Mouse (Mus musculus) limb, embryonic 14.5 days (tissue): ENCODE data around the gene Trim16. TPM values are rescaled to one million over a fixed set of nuclear protein-coding genes. Genes with fewer than 3 reads are reported as not detected.

Experiments
- ATAC-seq: fragments of 200-750 bp; cut with Nextera tagmentation; 2 replicates; pipeline ENCODE4 v1.8.0; 2017; ENCODE audit warnings: low read depth, moderate number of reproducible peaks, moderate TSS enrichment; ENCODE audit not compliant: low FRiP score
- DNase-seq: peaks from one replicate; pipeline ENCODE4 v3.0.0-alpha.2; 2015; ENCODE audit warnings: low spot score
- H3K27ac ChIP-seq: fragments of 300-500 bp; sonication (generic); replicated peaks from 2 replicates; pipeline ENCODE4 v1.5.1; 2014; ENCODE audit warnings: low read depth, mild to moderate bottlenecking, low read length, moderate library complexity, mixed read lengths
- H3K27me3 ChIP-seq: fragments of 300-500 bp; sonication (generic); 2 replicates; pipeline ENCODE4 v1.6.1; 2014; ENCODE audit warnings: low read length, mixed read lengths; ENCODE audit not compliant: control insufficient read depth, insufficient read depth
- H3K36me3 ChIP-seq: fragments of 300-500 bp; sonication (generic); 2 replicates; pipeline ENCODE4 v1.6.1; 2014; ENCODE audit warnings: mild to moderate bottlenecking, low read length, moderate library complexity, mixed read lengths; ENCODE audit not compliant: control insufficient read depth, insufficient read depth
- H3K4me1 ChIP-seq: fragments of 300-500 bp; sonication (generic); 2 replicates; pipeline ENCODE4 v1.6.1; 2014; ENCODE audit warnings: antibody characterized with exemption, low read length, mixed read lengths; ENCODE audit not compliant: control insufficient read depth, insufficient read depth
- H3K4me2 ChIP-seq: fragments of 300-500 bp; sonication (generic); replicated peaks from 2 replicates; pipeline ENCODE4 v1.6.1; 2014; ENCODE audit warnings: low read depth, mild to moderate bottlenecking, low read length, moderate library complexity; ENCODE audit not compliant: severe bottlenecking
- H3K4me3 ChIP-seq: fragments of 300-500 bp; sonication (generic); replicated peaks from 2 replicates; pipeline ENCODE4 v1.5.1; 2014; ENCODE audit warnings: low read length
- H3K9ac ChIP-seq: fragments of 300-500 bp; sonication (generic); 2 replicates; pipeline ENCODE4 v1.6.1; 2014; ENCODE audit warnings: mild to moderate bottlenecking, low read depth, low read length, moderate library complexity; ENCODE audit not compliant: severe bottlenecking
- H3K9me3 ChIP-seq: fragments of 300-500 bp; sonication (generic); 2 replicates; pipeline ENCODE4 v1.6.1; 2016; ENCODE audit warnings: low read length; ENCODE audit not compliant: control insufficient read depth
- POLR2A ChIP-seq: fragments of 200-500 bp; IDR thresholded peaks from 2 replicates; pipeline ENCODE4 v1.8.0; 2012; ENCODE audit warnings: inconsistent platforms, mild to moderate bottlenecking, moderate library complexity, borderline replicate concordance; ENCODE audit not compliant: insufficient read depth, insufficient read length; ENCODE audit errors: extremely low read depth
- WGBS: fragments of 180-500 bp; shearing (Covaris S2); extraction: QIAGEN DNeasy Blood & Tissue Kit; methylation state at CpG from one replicate; pipeline ENCODE4 v1.1.7; 2014; 5-methylcytosine and 5-hydroxymethylcytosine counted together
- polyA plus RNA-seq, 2 experiments: library from polyadenylated mRNA; depleted of rRNA in 1 of 2; stranded (reverse) in 1 of 2; unstranded in 1 of 2; fragments of >200 nt; fragmentation: Nextera tagmentation in 1 of 2; extraction: Ambion mirVana in 1 of 2; gene quantifications; 2 replicates each; pipeline versions ENCODE4 v1.2.1 to v1.2.3; 2012 to 2014

The Trim16 gene
- polyA plus RNA-seq, 2 experiments: 14.3 to 19.8 TPM

- DNase-seq (no peak), ATAC-seq (no peak)
- TF ChIP-seq POLR2A: no peak
- WGBS: 69% methylated on average over 4 of the region's 4 CpGs
- Histone ChIP-seq H3K36me3 (no peaks in the 10 kb centered on the region), H3K9me3 (no peaks in the 10 kb centered on the region), H3K4me1 (peaks cover 4% of the 10 kb centered on the region), H3K9ac (no peak overlapping the region), H3K27me3 (no peaks in the 10 kb centered on the region), H3K27ac (no peak overlapping the region), H3K4me3 (no peak overlapping the region), H3K4me2 (no peak overlapping the region)
Measured at GRCm38 (mm10) chr11:62876445-62876844, 56.4 kb downstream of the Trim16 start.

DNA sequence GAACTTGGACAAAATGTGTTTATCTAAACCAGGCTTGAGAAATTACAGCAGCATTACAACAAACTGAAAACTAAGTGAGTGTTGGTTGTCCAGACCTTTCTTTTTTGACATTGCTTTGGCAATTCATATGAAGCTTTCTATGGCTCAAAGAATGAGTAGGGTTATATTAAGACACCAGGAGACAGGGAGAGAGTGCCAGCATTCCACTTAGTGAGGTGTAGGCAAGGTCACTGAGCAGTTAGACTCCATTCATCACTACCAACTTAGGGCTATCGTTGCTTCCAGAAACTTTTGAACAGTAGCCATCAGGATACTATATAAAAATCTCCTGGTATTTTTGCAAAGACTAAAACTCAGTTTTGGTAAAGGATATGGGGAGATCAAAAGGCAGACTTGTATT lies 57.4 kb downstream of the Trim16 start:
- H3K9me3 ChIP-seq: no peaks in the 10 kb centered on the region
- peaks cover 4% of the 10 kb centered on the region for H3K4me1 ChIP-seq
- H3K9ac ChIP-seq: no peak overlapping the region
- H3K4me2 ChIP-seq: no peak overlapping the region
- WGBS: 83% methylated on average over 1 of the region's 1 CpGs
- no peaks in the 10 kb centered on the region for H3K27me3 ChIP-seq
- no peak for ATAC-seq
- no peak for DNase-seq
- no peak overlapping the region for H3K27ac ChIP-seq
- H3K36me3 ChIP-seq: 0 out of 2 replicates have a peak, but pooled peaks cover 3% of the 10 kb centered on the region
- no peak for TF ChIP-seq POLR2A
- H3K4me3 ChIP-seq: no peak overlapping the region

- Histone ChIP-seq H3K9me3 (no peaks in the 10 kb centered on the region), H3K27me3 (no peaks in the 10 kb centered on the region), H3K4me3 (peak overlapping the region; percentile 84), H3K4me1 (peaks cover 4% of the 10 kb centered on the region), H3K27ac (no peak overlapping the region), H3K9ac (0 out of 2 replicates have a peak overlapping the region, but pooled peaks have one; percentile 13), H3K4me2 (peak overlapping the region; percentile 61), H3K36me3 (peaks cover 12% of the 10 kb centered on the region; the same call in 1 of the 2 replicates)
- 28% methylated on average over 9 of the region's 9 CpGs for WGBS
- ATAC-seq: peak; percentile 3; the same call in 1 of the 2 replicates
- no peak for TF ChIP-seq POLR2A
- DNase-seq: no peak
Measured at GRCm38 (mm10) chr11:62878728-62879127, 58.7 kb downstream of the Trim16 start.

GRCm38 (mm10) chr11:62879220-62880048 lies 59.4 kb downstream of the Trim16 start, which contains the start of gene Tvp23b:
Gene Tvp23b (plus strand): TSS chr11:62879455.
- peak within 1 kb of the TSS; percentile 84 for H3K4me3 ChIP-seq
- TF ChIP-seq POLR2A: peak; percentile 85
- no peaks in the 10 kb centered on the region for H3K9me3 ChIP-seq
- 2% methylated on average over 55 of the region's 55 CpGs for WGBS
- H3K36me3 ChIP-seq: peaks cover 13% of the 10 kb centered on the region
- H3K4me1 ChIP-seq: peaks cover 4% of the 10 kb centered on the region
- peak within 1 kb of the TSS; percentile 92 for H3K9ac ChIP-seq
- peak within 1 kb of the TSS; percentile 61 for H3K4me2 ChIP-seq
- DNase-seq (peak; percentile 98), ATAC-seq (peak; percentile 96)
- H3K27ac ChIP-seq: peak within 1 kb of the TSS; percentile 89
- H3K27me3 ChIP-seq: no peaks in the 10 kb centered on the region

DNA sequence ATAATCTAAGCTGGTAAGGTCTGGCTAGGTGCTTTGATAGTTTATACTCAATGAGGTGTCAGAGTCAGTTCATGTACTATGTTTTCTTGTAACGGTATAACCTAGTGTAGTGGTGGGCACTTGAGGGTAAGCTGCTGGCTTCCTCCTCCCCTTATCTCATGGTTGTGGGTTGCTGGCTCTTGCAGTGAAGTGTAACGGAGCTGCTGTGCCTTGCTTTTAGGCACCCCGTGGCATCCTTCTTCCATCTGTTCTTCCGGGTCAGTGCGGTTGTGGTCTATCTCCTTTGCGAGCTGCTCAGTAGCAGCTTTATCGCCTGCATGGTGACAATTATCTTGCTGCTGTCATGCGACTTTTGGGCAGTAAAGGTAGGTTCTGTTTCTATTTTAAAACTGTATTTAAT lies 63.4 kb downstream of the Trim16 start:
- Histone ChIP-seq H3K9ac (no peak overlapping the region), H3K27me3 (no peaks in the 10 kb centered on the region), H3K36me3 (peaks cover 46% of the 10 kb centered on the region), H3K4me1 (peaks cover 4% of the 10 kb centered on the region), H3K9me3 (no peaks in the 10 kb centered on the region), H3K4me3 (no peak overlapping the region), H3K27ac (no peak overlapping the region), H3K4me2 (no peak overlapping the region)
- no peak for DNase-seq
- 90% methylated on average over 8 of the region's 8 CpGs for WGBS
- ATAC-seq: no peak
- no peak for TF ChIP-seq POLR2A
